Comparison of ENCODE assay signal across 9 mouse cellular contexts in the genomic region with DNA sequence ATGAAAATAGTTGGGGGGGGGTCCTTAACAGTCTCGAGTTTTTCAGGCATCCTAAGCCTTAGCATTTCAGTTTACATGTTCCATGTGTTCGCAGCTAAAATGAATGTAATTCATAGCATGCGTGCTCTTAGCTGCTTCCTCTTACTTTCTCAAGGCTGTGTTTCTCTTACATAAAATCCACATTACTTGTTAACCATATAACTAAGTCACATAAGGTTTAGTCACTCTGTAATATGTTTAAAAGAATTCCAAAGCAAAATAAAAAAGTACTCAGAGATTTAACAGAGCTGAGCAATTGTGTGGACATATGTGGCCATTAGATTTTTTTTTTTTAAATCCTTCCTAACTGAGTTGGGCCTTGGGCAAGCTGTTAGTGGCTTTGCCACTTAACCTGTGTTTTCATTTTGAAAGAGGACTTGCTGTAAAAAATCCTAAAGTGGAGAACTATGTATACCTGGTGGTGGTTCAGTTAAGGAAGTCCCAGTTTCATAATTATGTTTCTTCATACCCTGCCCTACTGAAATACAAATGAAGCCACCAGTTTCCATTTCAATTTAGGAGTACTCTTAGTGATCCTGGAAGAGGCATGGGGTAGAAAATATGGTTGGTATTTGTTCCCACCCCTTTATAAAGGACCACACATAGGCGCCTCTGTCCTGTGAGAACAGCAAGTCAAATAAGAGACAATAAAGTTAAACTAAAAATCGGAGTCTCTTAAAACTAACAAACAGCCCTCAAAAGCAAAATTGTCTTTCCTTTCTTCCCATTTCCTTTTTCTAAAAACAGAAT. TPM values are rescaled to one million over a fixed set of nuclear protein-coding genes. Genes with fewer than 3 reads are reported as not detected.
A peak's percentile ranks its signal among the peaks of the same experiment; 100 is the strongest.
DNase-seq lines count a peak whose midpoint lies in the region; ATAC-seq lines count a peak whose summit lies in the region.
"Had no signal": no experiment of that assay in that cellular context is flagged by ENCODE, and none has a peak within 500 bp of the region (broad histone marks: within the 10 kb centered on the region; RNA-seq: fewer than 3 reads in every experiment).

No protein-coding gene starts in this region.

- peak overlapping the region; percentile 53 for H3K4me2 ChIP-seq in hindbrain, embryonic 11.5 days (replicated peaks; ENCODE audit: low read depth, low read length)

- H3K36me3 ChIP-seq in hindbrain, embryonic 11.5 days (ENCODE audit: control insufficient read depth, insufficient read depth, low read length): no peaks in the 10 kb centered on the region

- no peaks in the 10 kb centered on the region for H3K27me3 ChIP-seq in hindbrain, embryonic 11.5 days (ENCODE audit: control insufficient read depth, insufficient read depth, low read length)

- DNase-seq in embryo, embryonic 11 days: peak; percentile 31
- DNase-seq in embryo, embryonic 9.5 days (ENCODE audit: extremely low spot score): no peak
- peak; percentile 43 for DNase-seq in NIH3T3 (ENCODE audit: low read depth)
- peak; percentile 33 for DNase-seq in hindbrain, embryonic 11.5 days (ENCODE audit: low spot score)
- DNase-seq in adrenal gland, adult 8-10 months: no peak
- DNase-seq in thymus, postnatal 36 days: no peak
- no peak for DNase-seq in gastrocnemius, adult 8-10 months (ENCODE audit: low spot score in 2 of 2)

- WGBS in hindbrain, embryonic 11.5 days: 4% methylated on average over 5 of the region's 5 CpGs

- ATAC-seq in hindbrain, embryonic 11.5 days (ENCODE audit: low FRiP score): no peak
- peak; percentile 13 for ATAC-seq in megakaryocyte progenitor cell, adult 5-6 weeks (replicated peaks; ENCODE audit: poor library complexity)

- H3K27ac ChIP-seq in hindbrain, embryonic 11.5 days (ENCODE audit: low read depth, low read length): peak overlapping the region; percentile 56
- H3K27ac ChIP-seq: macrophage had no signal

- H3K9ac ChIP-seq in hindbrain, embryonic 11.5 days (ENCODE audit: low read depth, low read length): peak overlapping the region; percentile 94

- H3K4me1 ChIP-seq in hindbrain, embryonic 11.5 days (replicated peaks; ENCODE audit: control insufficient read depth, insufficient read depth, low read length): peaks cover 10% of the 10 kb centered on the region

- H3K9me3 ChIP-seq in hindbrain, embryonic 11.5 days (ENCODE audit: control insufficient read depth, low read length): no peaks in the 10 kb centered on the region

- H3K4me3 ChIP-seq in hindbrain, embryonic 11.5 days (ENCODE audit: low read depth, low read length): peak overlapping the region; percentile 75

RNA-seq across cellular contexts. Expression of gene Pbx1, which starts 2.0 kb away (rescaled TPM):
- polyA plus RNA-seq in hindbrain, embryonic 11.5 days (2014; fragmentation: Nextera tagmentation; extraction: Ambion mirVana): 49.0 and 59.2 TPM in 2 replicates
- 7.7 and 10.7 TPM in 2 replicates for total RNA-seq in megakaryocyte progenitor cell, adult 5-6 weeks (2015)
- 2.5 and 5.1 TPM in 2 replicates for total RNA-seq in megakaryocyte progenitor cell, adult 5-6 weeks (2017)
- total RNA-seq in adrenal gland, adult 8-10 months (2022): 100 to 1,000 TPM; 152 to 211 (median 192) TPM
- total RNA-seq in gastrocnemius, adult 8-10 months (2022): 10 to 100 TPM; 18.8 to 23.7 (median 20.0) TPM

Comparison
In these comparisons a context has a peak if more than half of its experiments do, and no peak if none do; other contexts are left out.
1. DNase-seq: peak in embryo, embryonic 11 days (single experiment), NIH3T3 (single experiment) and hindbrain, embryonic 11.5 days (single experiment); none in embryo, embryonic 9.5 days (single experiment), adrenal gland, adult 8-10 months (single experiment), thymus, postnatal 36 days (0 of 2) and gastrocnemius, adult 8-10 months (0 of 2).
2. RNA of gene Pbx1, which starts 2.0 kb away (total RNA-seq): 152 to 211 TPM in adrenal gland, adult 8-10 months; 18.8 to 23.7 TPM in gastrocnemius, adult 8-10 months and 2.5 to 10.7 TPM in megakaryocyte progenitor cell, adult 5-6 weeks; every median in the first group is over 4 times any median in the second.